Comparison of ENCODE assay signal across 15 mouse cellular contexts in the genomic region with DNA sequence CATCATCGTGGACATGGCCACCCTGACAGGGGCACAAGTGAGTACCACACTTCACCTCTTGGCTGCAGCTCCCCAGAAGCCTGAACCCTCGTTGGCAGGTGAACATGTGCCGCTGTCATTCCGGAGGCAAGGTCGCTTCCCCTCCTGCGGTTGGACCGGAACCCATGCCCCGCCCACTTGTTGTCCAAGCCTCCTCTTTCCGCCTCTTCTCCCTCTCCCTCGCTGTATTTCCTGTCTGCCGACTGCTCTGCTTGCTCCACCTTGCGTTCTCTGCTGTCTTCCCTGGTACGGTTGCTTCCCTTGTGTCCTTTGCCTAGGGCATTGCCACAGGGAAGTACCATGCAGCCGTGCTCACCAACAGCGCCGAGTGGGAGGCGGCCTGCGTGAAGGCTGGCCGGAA.
"Had no signal": no experiment of that assay in that cellular context is flagged by ENCODE, and none has a peak within 500 bp of the region (broad histone marks: within the 10 kb centered on the region; RNA-seq: fewer than 3 reads in every experiment).

No protein-coding gene starts in this region.

- H3K9me3 ChIP-seq: intestine, embryonic 15.5 days; liver, embryonic 13.5 days; lung, embryonic 15.5 days; midbrain, embryonic 15.5 days had no signal

- ATAC-seq: intestine, embryonic 15.5 days; liver, postnatal 0 days; midbrain, embryonic 15.5 days had no signal

- H3K27me3 ChIP-seq: intestine, embryonic 15.5 days; kidney, embryonic 15.5 days; liver, embryonic 13.5 days; lung, embryonic 15.5 days; midbrain, embryonic 15.5 days had no signal

- H3K4me3 ChIP-seq: intestine, embryonic 15.5 days; kidney, embryonic 15.5 days; limb, embryonic 10.5 days; liver, embryonic 13.5 days; lung, embryonic 15.5 days; midbrain, embryonic 10.5 days; midbrain, embryonic 15.5 days had no signal

- H3K4me2 ChIP-seq: intestine, embryonic 15.5 days; kidney, embryonic 15.5 days; liver, embryonic 13.5 days; lung, embryonic 15.5 days; midbrain, embryonic 15.5 days had no signal

- H3K4me1 ChIP-seq: intestine, embryonic 15.5 days; kidney, embryonic 15.5 days; liver, embryonic 13.5 days; lung, embryonic 15.5 days; midbrain, embryonic 10.5 days; midbrain, embryonic 15.5 days had no signal

- H3K27ac ChIP-seq: intestine, embryonic 15.5 days; kidney, embryonic 15.5 days; limb, embryonic 10.5 days; liver, embryonic 13.5 days; lung, embryonic 15.5 days; macrophage; midbrain, embryonic 10.5 days; midbrain, embryonic 15.5 days had no signal

- H3K9ac ChIP-seq: intestine, embryonic 15.5 days; kidney, embryonic 15.5 days; liver, embryonic 13.5 days; liver, postnatal 0 days; lung, embryonic 15.5 days; midbrain, embryonic 15.5 days had no signal

- DNase-seq: kidney, adult 2 months; kidney, postnatal 25 days; liver, embryonic 13.5 days; lung, postnatal 14 days; right cerebral cortex, adult 18-20 months; right cerebral cortex, postnatal 25 days; thymus, postnatal 36 days had no signal

- H3K36me3 ChIP-seq: midbrain, embryonic 15.5 days had no signal
